Mouse (Mus musculus) C2C12 (cell line): ENCODE results near the gene Kif2c.

Experiments
- CTCF ChIP-seq: IDR thresholded peaks from one replicate; pipeline ENCODE4 v1.5.1; 2011; ENCODE audit not compliant: control insufficient read depth, insufficient read depth, insufficient read length
- MAX ChIP-seq: IDR thresholded peaks from one replicate; pipeline ENCODE4 v1.6.1; 2011; ENCODE audit warnings: mild to moderate bottlenecking, control low read depth

GRCm38 (mm10) chr4:117224122-117224521 is 41.7 kb upstream of the Kif2c start:
- no peak for TF ChIP-seq MAX
- no peak for TF ChIP-seq CTCF
